Mouse (Mus musculus) right cerebral cortex, postnatal 4 days (tissue): ENCODE data around the gene Jchain.

Experiments
- DNase-seq: peaks from one replicate; pipeline ENCODE4 v3.0.0-alpha.2; 2022

Jchain gene

DNA sequence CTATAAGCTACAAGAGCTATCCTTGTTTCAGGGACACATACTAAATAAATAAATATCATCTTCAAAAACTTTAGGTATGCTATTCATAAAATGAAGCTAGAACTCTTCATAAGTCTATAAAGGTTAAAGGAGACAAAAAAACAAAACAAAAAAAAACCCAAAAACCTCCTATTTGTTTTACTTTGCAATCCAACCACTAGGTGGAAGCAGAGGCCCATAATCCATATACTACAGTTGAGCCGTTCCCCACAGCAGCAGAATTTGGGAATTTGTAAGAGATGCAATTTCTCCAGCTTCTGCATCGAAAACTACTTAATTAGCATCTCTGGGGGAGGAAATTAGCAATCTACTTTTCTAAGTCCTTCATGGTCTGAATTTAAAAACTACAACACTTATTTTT is 8.5 kb downstream of the Jchain start:
- DNase-seq, result peak; percentile 11

DNA sequence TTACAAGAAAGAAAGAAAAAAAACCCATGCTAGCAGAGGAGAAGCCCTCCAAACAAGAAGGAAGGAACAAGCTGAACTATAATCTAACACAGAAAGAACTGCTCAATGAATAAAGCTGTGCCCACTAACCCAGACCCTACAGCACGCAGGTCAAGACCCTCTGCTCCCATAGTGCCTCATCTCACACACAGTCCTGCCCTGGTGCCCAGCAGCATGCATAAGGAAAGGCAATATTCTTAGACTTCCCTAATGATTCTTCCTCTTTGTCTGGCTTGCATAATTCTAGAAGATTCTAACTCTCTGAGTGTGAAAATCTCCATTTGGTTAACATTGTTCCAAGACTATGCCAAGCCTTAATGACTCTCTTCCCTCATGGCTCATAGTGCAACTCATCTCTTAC is 18.7 kb downstream of the Jchain start:
- no peak for DNase-seq

DNA sequence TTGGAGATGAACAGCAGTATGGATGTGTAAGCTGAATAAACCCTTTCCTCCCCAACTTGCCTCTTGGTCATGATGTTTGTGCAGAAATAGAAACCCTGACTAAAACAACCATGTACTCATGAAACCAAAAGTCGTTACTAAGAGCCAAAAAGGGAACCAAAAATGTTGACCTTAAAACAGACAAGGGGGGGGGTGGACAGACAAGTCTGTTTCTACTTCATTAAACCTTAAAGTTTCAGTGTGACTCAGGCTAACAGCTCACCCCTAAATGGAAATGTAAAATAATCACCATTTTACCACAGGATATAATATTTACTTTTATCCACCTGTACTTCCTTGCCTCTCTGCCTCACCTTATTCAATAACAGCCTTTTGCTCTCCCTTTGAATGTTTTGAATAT is 19.1 kb downstream of the Jchain start:
- no peak for DNase-seq

DNA sequence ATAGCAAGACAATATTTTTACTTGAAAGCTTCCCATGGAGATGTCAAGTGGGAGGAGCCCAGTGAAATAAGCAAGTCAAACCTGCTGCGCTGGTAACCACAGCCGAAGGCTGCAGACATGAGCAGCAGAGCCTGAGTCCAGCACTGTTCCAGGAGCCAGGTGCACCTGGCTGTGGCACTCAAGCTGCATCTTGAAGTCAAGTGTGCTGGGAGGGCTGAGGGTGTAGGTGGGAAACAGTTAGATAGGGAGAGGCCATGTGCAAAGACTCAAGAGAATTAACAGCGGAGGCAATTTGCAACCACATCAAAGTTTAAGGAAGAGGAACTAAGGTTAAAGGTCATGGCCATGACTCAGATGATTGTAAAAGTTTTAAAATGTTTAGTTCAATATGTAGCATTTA is 27.9 kb downstream of the Jchain start:
- no peak for DNase-seq

DNA sequence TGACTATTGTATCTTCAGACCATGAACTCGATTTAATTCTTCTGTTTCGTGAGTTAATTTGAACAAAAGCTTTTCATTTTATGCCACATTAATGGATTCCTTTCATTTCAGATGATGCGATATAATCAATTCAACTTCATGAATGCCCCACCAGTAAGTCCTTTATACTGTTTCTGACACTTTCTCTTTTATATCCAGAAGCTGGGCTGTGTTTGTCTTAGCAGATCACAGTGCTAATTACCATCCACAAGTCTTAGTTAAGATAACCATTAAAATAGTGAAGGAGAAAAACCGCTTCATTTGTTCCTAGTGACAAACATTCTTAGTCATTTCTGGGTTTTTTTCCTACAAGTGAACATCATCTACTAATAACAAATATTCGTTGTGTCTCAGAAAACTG is 36.6 kb downstream of the Jchain start:
- DNase-seq, result no peak

DNA sequence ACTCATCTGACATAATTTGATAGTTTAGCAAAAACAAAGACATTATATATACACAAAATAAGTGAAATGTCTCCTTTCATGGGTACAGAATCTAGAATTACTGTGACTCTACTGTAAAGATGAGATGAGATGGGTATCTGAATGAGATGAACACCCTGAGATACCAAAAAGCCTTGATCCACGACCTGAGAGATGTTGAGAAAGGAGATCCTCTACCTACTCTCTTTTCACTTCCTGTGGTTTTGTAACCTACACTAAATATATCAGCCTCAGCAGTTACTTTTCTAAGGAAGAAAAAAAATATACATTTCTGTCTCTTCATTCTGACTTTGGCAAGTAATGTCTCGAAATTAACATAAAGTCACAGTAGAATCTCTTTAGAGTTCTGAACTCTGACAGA is 38.7 kb downstream of the Jchain start:
- no peak for DNase-seq

DNA sequence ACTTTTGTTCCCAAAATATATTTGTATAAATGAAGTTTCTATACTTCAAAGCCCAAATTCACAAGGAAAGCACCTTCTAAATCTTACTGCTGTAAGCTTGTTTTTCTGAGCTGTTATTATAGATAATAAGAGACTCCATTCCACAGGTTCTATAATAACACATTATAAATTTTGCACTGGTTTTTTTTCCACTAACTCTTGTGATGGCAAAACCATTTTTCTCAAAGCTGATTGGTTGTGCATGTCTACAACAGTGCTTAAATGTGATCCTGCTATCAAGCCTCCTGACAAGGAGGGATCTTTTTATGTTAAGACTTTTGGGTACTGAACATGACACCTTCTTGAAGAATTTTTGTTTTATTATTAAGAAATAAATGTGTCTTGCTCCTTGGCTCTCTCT is 40.0 kb downstream of the Jchain start, which contains the start of gene Enam:
Gene Enam, plus strand, starts transcription at position 301 of the 400 bp plus-strand sequence.
- no peak for DNase-seq
